Mouse (Mus musculus) hindbrain, embryonic 11.5 days (tissue): ENCODE results near the gene Ap4m1. TPM values are rescaled to one million over a fixed set of nuclear protein-coding genes. Genes with fewer than 3 reads are reported as not detected.
A peak's percentile ranks its signal among the peaks of the same experiment; 100 is the strongest.

Experiments
- ATAC-seq: fragments of 200-750 bp; cut with Nextera tagmentation; 2 replicates; pipeline ENCODE4 v1.8.0; 2017; ENCODE audit warnings: mild to moderate bottlenecking, moderate TSS enrichment, moderate library complexity; ENCODE audit not compliant: low FRiP score
- DNase-seq: peaks from one replicate; pipeline ENCODE4 v3.0.0-alpha.2; 2015; ENCODE audit warnings: low spot score
- H3K27ac ChIP-seq: fragments of 300-500 bp; sonication (generic); 2 replicates; pipeline ENCODE4 v1.5.1; 2014; ENCODE audit warnings: mild to moderate bottlenecking, low read depth, low read length
- H3K27me3 ChIP-seq: fragments of 300-500 bp; sonication (generic); 2 replicates; pipeline ENCODE4 v1.6.1; 2014; ENCODE audit warnings: mild to moderate bottlenecking, low read length, moderate library complexity, mixed read lengths; ENCODE audit not compliant: control insufficient read depth, insufficient read depth
- H3K36me3 ChIP-seq: fragments of 300-500 bp; sonication (generic); 2 replicates; pipeline ENCODE4 v1.6.1; 2014; ENCODE audit warnings: mild to moderate bottlenecking, low read length, moderate library complexity, mixed read lengths; ENCODE audit not compliant: control insufficient read depth, insufficient read depth
- H3K4me1 ChIP-seq: fragments of 300-500 bp; sonication (generic); replicated peaks from 2 replicates; pipeline ENCODE4 v1.6.1; 2014; ENCODE audit warnings: low read length, mixed read lengths; ENCODE audit not compliant: control insufficient read depth, insufficient read depth
- H3K4me2 ChIP-seq: fragments of 300-500 bp; sonication (generic); replicated peaks from 2 replicates; pipeline ENCODE4 v1.6.1; 2014; ENCODE audit warnings: mild to moderate bottlenecking, low read depth, low read length
- H3K4me3 ChIP-seq: fragments of 300-500 bp; sonication (generic); 2 replicates; pipeline ENCODE4 v1.5.1; 2014; ENCODE audit warnings: low read depth, low read length
- H3K9ac ChIP-seq: fragments of 300-500 bp; sonication (generic); 2 replicates; pipeline ENCODE4 v1.6.1; 2014; ENCODE audit warnings: low read depth, low read length
- H3K9me3 ChIP-seq: fragments of 300-500 bp; sonication (generic); 2 replicates; pipeline ENCODE4 v1.6.1; 2016; ENCODE audit warnings: low read length; ENCODE audit not compliant: control insufficient read depth
- WGBS: fragments of 180-500 bp; shearing (Covaris S2); extraction: QIAGEN DNeasy Blood & Tissue Kit; methylation state at CpG from one replicate; pipeline ENCODE4 v1.1.7; 2014; 5-methylcytosine and 5-hydroxymethylcytosine counted together
- polyA plus RNA-seq: library from polyadenylated mRNA; unstranded; fragments of >200 nt; fragmentation: Nextera tagmentation; extraction: Ambion mirVana; gene quantifications from 2 replicates; pipeline ENCODE4 v1.2.1, GENCODE M21; 2014

Ap4m1 gene
- polyA plus RNA-seq = 15.8 and 19.9 TPM in 2 replicates

- peak within 1 kb of the TSS; percentile 92 for H3K4me2 ChIP-seq
- WGBS = under 1% methylated on average over 54 of the region's 54 CpGs
- H3K4me3 ChIP-seq = peak within 1 kb of the TSS; percentile 69
- no peaks in the 10 kb centered on the region for H3K27me3 ChIP-seq
- H3K9ac ChIP-seq = peak within 1 kb of the TSS; percentile 72
- H3K4me1 ChIP-seq = peaks cover 3% of the 10 kb centered on the region; the same call in 1 of the 2 replicates
- peaks cover 14% of the 10 kb centered on the region; the same call in 1 of the 2 replicates for H3K36me3 ChIP-seq
- H3K27ac ChIP-seq = peak within 1 kb of the TSS; percentile 92
- no peaks in the 10 kb centered on the region for H3K9me3 ChIP-seq
- DNase-seq = peak; percentile 92
- peak; percentile 92 for ATAC-seq
These were observed at the start of gene Ap4m1, which contains the start of gene Mcm7 for GRCm38 (mm10) chr5:138171695-138172491. Gene Ap4m1, plus strand, starts transcription at chr5:138172002. Gene Mcm7, minus strand, starts transcription at chr5:138172422.

GRCm38 (mm10) chr5:138132425-138133064, 39.3 kb upstream of the Ap4m1 start:
- no peak for DNase-seq
- Histone ChIP-seq H3K27ac (no peak overlapping the region), H3K36me3 (peaks cover 9% of the 10 kb centered on the region; the same call in 1 of the 2 replicates), H3K4me3 (no peak overlapping the region), H3K4me2 (no peak overlapping the region), H3K27me3 (no peaks in the 10 kb centered on the region), H3K9me3 (no peaks in the 10 kb centered on the region), H3K9ac (no peak overlapping the region), H3K4me1 (no peaks in the 10 kb centered on the region)
- WGBS = 95% methylated on average over 5 of the region's 5 CpGs
- ATAC-seq = no peak

GRCm38 (mm10) chr5:138137257-138137656, 34.5 kb upstream of the Ap4m1 start:
- no peak for DNase-seq
- H3K36me3 ChIP-seq = 0 out of 2 replicates have a peak, but pooled peaks cover 2% of the 10 kb centered on the region

GRCm38 (mm10) chr5:138137935-138138549, 33.8 kb upstream of the Ap4m1 start:
- 62% methylated on average over 8 of the region's 8 CpGs for WGBS
- no peak overlapping the region for H3K27ac ChIP-seq
- no peak overlapping the region for H3K9ac ChIP-seq
- ATAC-seq = peak; percentile 45; the same call in 1 of the 2 replicates
- no peaks in the 10 kb centered on the region for H3K9me3 ChIP-seq
- H3K4me3 ChIP-seq = no peak overlapping the region
- no peaks in the 10 kb centered on the region for H3K4me1 ChIP-seq
- DNase-seq = peak; percentile 67
- H3K4me2 ChIP-seq = no peak overlapping the region
- H3K27me3 ChIP-seq = no peaks in the 10 kb centered on the region
- 0 out of 2 replicates have a peak, but pooled peaks cover 2% of the 10 kb centered on the region for H3K36me3 ChIP-seq

More at GRCm38 (mm10) chr5:138137257-138137656, 34.5 kb upstream of the Ap4m1 start:
- H3K9me3 ChIP-seq = no peaks in the 10 kb centered on the region
- no peak overlapping the region for H3K27ac ChIP-seq
- H3K4me2 ChIP-seq = no peak overlapping the region
- H3K4me3 ChIP-seq = no peak overlapping the region
- ATAC-seq = no peak
- no peaks in the 10 kb centered on the region for H3K4me1 ChIP-seq
- H3K27me3 ChIP-seq = no peaks in the 10 kb centered on the region
- no peak overlapping the region for H3K9ac ChIP-seq
- WGBS = 91% methylated on average over 4 of the region's 4 CpGs

GRCm38 (mm10) chr5:138138585-138138984, 33.2 kb upstream of the Ap4m1 start:
- no peak for DNase-seq
- Histone ChIP-seq H3K9ac (no peak overlapping the region), H3K27me3 (no peaks in the 10 kb centered on the region), H3K4me1 (no peaks in the 10 kb centered on the region), H3K27ac (no peak overlapping the region; the same call in 1 of the 2 replicates), H3K9me3 (no peaks in the 10 kb centered on the region), H3K4me3 (no peak overlapping the region), H3K4me2 (no peak overlapping the region), H3K36me3 (no peaks in the 10 kb centered on the region)
- WGBS = 79% methylated on average over 4 of the region's 4 CpGs
- ATAC-seq = no peak

- Histone ChIP-seq H3K4me1 (no peaks in the 10 kb centered on the region), H3K27ac (no peak overlapping the region), H3K9ac (peak overlapping the region; percentile 90), H3K36me3 (0 out of 2 replicates have a peak, but pooled peaks cover 5% of the 10 kb centered on the region), H3K4me2 (peak overlapping the region; percentile 69), H3K4me3 (peak overlapping the region; percentile 81), H3K27me3 (no peaks in the 10 kb centered on the region), H3K9me3 (no peaks in the 10 kb centered on the region)
- 82% methylated on average over 3 of the region's 3 CpGs for WGBS
- no peak for DNase-seq
- ATAC-seq = no peak
These were observed 17.4 kb upstream of the Ap4m1 start for GRCm38 (mm10) chr5:138154390-138154789.

GRCm38 (mm10) chr5:138155443-138155976, 16.3 kb upstream of the Ap4m1 start, which contains the start of gene Zfp113:
Gene Zfp113, minus strand, starts transcription at chr5:138155744.
- DNase-seq (peak; percentile 93), ATAC-seq (peak; percentile 96)
- Histone ChIP-seq H3K27me3 (no peaks in the 10 kb centered on the region), H3K4me2 (peak within 1 kb of the TSS; percentile 69), H3K36me3 (0 out of 2 replicates have a peak, but pooled peaks cover 4% of the 10 kb centered on the region), H3K9ac (peak within 1 kb of the TSS; percentile 90), H3K9me3 (no peaks in the 10 kb centered on the region), H3K27ac (peak within 1 kb of the TSS; percentile 96), H3K4me1 (no peaks in the 10 kb centered on the region), H3K4me3 (peak within 1 kb of the TSS; percentile 81)
- under 1% methylated on average over 31 of the region's 31 CpGs for WGBS

GRCm38 (mm10) chr5:138160224-138160762, 11.5 kb upstream of the Ap4m1 start:
- Histone ChIP-seq H3K27ac (no peak overlapping the region), H3K4me3 (peak overlapping the region; percentile 75; the same call in 1 of the 2 replicates), H3K9ac (peak overlapping the region; percentile 74; the same call in 1 of the 2 replicates), H3K36me3 (peaks cover 14% of the 10 kb centered on the region; the same call in 1 of the 2 replicates), H3K27me3 (no peaks in the 10 kb centered on the region), H3K4me2 (peak overlapping the region; percentile 83), H3K4me1 (no peaks in the 10 kb centered on the region; the same call in 1 of the 2 replicates), H3K9me3 (no peaks in the 10 kb centered on the region)
- 70% methylated on average over 7 of the region's 7 CpGs for WGBS
- DNase-seq = no peak
- no peak for ATAC-seq
